Mouse (Mus musculus) megakaryocyte progenitor cell, adult 5-6 weeks (primary cell): ENCODE measurements around the gene Runx1. TPM values are rescaled to one million over a fixed set of nuclear protein-coding genes. Genes with fewer than 3 reads are reported as not detected.
A peak's percentile ranks its signal among the peaks of the same experiment; 100 is the strongest.

Experiments
- ATAC-seq: replicated peaks from 2 replicates; pipeline ENCODE4 v1.8.0; 2016; ENCODE audit warnings: mild to moderate bottlenecking, moderate TSS enrichment, inconsistent platforms; ENCODE audit not compliant: poor library complexity
- total RNA-seq, 2 experiments: library from RNA; stranded (forward) in 1 of 2; stranded (reverse) in 1 of 2; fragments of 157-497, 149-512 nt in 1 of 2; fragments of 200-1000 nt in 1 of 2; gene quantifications; 2 replicates each; pipeline versions ENCODE4 v1.2.3 to v1.2.4; 2015 to 2017

Runx1 gene
- total RNA-seq, 2 experiments from 2014 or later = 51.3 to 107 TPM

DNA sequence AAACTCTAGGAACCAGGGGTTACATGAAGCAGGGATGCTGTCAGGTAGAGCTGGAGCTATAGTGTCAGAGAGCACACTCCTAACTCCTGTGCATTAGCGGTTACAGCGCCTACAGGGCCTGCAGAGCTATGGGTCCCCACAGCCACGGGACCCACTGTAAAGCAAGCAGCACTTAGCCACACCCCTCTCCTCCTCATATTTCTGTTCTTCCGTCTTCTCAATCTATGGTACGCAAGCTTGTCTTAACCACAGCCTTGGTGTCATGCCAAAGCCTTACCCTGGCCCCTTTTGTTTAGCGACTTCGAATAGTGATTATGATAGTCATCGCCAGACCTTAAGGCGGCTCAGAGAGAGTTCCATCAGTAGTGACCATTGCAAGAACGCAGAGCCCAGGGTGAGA, 244.2 kb downstream of the Runx1 start:
- peak; percentile 92 for ATAC-seq

DNA sequence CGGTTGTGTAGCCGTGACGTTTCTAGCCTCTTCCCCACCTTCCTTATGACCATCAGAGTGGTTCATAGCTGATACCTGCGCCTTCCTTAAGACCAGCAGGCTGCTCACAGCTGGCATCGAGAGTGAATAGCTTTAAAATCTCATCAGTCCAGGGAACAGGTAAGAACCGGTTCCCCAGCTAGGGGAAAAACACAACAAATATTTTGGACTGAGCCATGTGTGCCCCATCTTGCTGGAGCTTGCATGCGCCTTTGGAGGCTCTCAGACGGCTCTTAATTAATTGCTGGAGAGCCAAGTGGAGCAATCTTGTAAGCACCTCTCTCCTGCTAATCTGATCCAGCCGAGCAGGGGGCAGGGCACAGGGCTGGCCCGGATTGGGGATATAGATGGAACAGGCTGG, 245.0 kb downstream of the Runx1 start:
- ATAC-seq = no peak

GRCm38 (mm10) chr16:92578915-92579653, 246.9 kb downstream of the Runx1 start:
- ATAC-seq = peak; percentile 33; the same call in 1 of the 2 replicates

- ATAC-seq = no peak
These were observed 248.6 kb downstream of the Runx1 start for GRCm38 (mm10) chr16:92577381-92577780.

DNA sequence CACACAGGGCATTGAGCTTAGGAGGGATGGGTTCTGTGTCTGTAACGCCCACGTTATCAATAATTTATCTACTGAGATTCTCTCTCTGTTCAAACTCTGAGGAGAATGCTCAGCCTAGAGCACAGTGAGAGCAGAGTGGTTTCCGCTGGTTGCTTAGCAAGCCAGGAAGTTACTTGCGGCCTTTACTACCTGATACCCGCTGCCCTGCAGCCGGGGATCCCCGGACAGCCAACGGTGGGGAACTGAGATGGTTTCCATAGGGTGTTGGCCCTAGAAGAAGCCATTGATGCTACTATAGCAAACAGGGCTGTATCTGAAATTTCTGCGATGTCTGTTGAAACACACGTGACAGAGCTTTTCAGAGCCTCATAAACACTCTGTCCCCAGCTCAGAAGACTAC, 250.2 kb downstream of the Runx1 start:
- ATAC-seq = no peak

DNA sequence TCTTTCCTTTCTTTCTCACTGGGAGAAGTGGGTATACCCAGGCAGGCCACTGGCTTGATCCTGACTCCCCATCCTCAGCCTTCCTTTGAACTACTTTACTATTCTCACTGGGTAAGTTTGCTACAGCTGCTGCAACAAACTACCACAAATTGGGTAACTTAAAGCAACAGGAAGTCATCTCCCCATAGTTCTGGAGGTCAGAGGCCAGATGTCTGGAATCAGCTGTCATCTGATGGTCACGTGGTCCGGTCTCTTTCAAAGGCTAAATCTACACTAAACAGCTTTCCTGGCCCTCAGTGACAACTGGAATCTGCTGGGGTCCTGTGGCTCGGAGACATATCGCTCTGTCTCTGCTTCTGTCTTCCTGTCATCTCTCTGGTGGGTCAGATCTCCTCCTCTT, 252.8 kb downstream of the Runx1 start:
- ATAC-seq = peak; percentile 72

DNA sequence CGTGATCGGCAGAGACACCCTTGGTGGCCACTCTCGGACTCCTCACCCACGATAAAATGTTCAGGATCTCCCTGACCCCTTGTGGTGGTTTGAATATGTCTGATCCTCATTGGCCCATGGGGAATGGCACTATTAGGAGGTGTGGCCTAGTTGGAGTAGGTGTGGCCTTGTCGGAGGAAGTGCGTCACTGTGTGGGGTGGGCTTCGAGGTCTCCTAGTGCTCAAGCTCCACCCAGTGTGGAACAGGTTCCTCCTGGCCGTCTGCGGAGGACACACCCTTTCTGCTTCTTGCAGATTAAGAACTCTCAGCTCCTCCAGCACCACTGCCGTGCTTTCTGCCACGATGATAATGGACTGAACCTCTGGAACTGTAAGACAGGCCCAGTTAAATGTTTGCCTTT, 254.7 kb downstream of the Runx1 start:
- ATAC-seq = 0 out of 2 replicates have a peak, but pooled peaks have one; percentile 39

DNA sequence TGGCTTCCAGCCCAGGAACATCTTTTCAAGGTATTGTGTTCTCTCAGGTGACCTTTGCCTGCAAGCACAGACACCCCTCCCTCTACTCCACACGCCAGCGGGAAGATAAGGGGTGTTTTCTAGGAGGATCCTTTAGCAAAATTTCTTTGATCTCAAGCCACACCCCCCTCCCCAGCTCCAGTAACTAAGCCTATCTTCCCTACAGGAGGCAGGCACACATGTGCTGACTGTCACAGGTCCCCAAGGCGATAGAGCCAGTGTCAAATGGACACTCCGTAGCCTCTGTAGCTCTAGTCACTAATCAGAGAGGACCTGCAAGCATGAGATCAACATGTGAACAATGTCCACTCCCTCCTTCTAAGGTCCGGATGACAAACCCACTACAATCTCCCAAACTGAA, 259.8 kb downstream of the Runx1 start:
- ATAC-seq = no peak

DNA sequence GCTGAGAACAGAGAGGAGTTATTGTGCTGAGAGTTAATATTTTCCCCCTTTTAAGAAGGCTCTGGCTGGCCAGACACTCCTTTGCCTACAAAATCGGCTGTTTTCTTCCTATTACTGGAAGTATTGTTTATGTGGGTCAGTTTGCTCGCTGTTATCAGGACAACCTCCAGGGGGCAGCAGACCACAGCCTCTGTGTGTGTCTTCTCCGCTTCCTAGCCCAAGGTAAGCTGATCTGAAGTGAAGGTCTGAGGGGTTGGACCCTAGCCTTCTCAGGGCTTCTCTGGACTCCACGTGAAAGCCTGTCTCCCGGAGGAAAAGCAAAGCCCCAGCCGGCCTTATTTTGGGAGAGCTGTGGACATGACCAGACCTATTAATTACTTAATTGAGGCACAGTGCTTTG, 260.2 kb downstream of the Runx1 start:
- peak; percentile 97 for ATAC-seq

GRCm38 (mm10) chr16:92565291-92565690, 260.7 kb downstream of the Runx1 start:
- no peak for ATAC-seq

GRCm38 (mm10) chr16:92555051-92555450, 270.9 kb downstream of the Runx1 start:
- ATAC-seq = no peak

GRCm38 (mm10) chr16:92552858-92553257, 273.1 kb downstream of the Runx1 start:
- no peak for ATAC-seq

DNA sequence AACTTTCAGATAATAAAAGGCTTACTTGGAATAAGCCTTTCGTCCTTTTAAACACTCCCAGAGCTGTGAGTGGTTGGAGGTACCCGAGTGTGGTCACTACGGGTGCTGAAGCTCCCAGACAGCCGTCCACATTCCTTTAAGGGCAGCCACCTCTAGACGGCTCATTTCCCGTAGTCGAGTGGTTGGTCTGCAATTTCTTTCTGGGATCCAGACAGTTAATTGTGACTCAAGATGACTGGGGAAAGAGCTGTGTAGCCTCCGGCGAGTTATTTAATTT, 273.9 kb downstream of the Runx1 start:
- no peak for ATAC-seq
